Mouse (Mus musculus): ENCODE measurements at regions not wholly inside any gene's neighbourhood (a gene's known extent, or its start where the extent isn't known, plus 50 kb on each side); places are given as distances from the start of the nearest gene placed in this dataset.

- TF ChIP-seq CTCF (IDR thresholded peaks at IDR 0.05; ENCODE audit: extremely low read depth, insufficient read depth, low read length) (no peak), POLR2A (IDR thresholded peaks at IDR 0.05; ENCODE audit: extremely low read depth, insufficient read depth, low read length) (no peak)
Observed at GRCm38 (mm10) chr13:84771956-84772355, 417.3 kb upstream of the Ccnh start.
